ENCODE assay signal across 8 mouse cellular contexts in genomic region chr14:28506376-28506831, GRCm38 (mm10). TPM values are rescaled to one million over a fixed set of nuclear protein-coding genes. Genes with fewer than 3 reads are reported as not detected.
DNase-seq lines count a peak whose midpoint lies in the region; ATAC-seq and TF ChIP-seq lines count a peak whose summit lies in the region.

No protein-coding gene starts in this region.

- no peak for ATAC-seq in lung, postnatal 0 days
- ATAC-seq in stomach, embryonic 15.5 days (ENCODE audit: insufficient read depth, low FRiP score, low read depth): no peak

- WGBS in kidney, adult 2 months: under 1% methylated on average over 29 of the region's 29 CpGs
- 2% methylated on average over 29 of the region's 29 CpGs for WGBS in lung, postnatal 0 days
- WGBS in stomach, embryonic 15.5 days: under 1% methylated on average over 29 of the region's 29 CpGs

- H3K27me3 ChIP-seq in kidney, adult 2 months (replicated peaks; ENCODE audit: control insufficient read depth, insufficient read depth, low read length): 0 out of 2 replicates have a peak, but pooled peaks cover 1% of the 10 kb centered on the region
- H3K27me3 ChIP-seq in lung, postnatal 0 days (replicated peaks; ENCODE audit: insufficient read depth, low read length): peaks cover 47% of the 10 kb centered on the region
- H3K27me3 ChIP-seq in stomach, embryonic 15.5 days (replicated peaks): peaks cover 31% of the 10 kb centered on the region

- peak overlapping the region; percentile 6; the same call in 1 of the 2 replicates for H3K9ac ChIP-seq in lung, postnatal 0 days (replicated peaks; ENCODE audit: low read depth)
- peak overlapping the region; percentile 60 for H3K9ac ChIP-seq in stomach, embryonic 15.5 days

- H3K4me2 ChIP-seq in lung, postnatal 0 days (replicated peaks; ENCODE audit: low read depth, low read length): peak overlapping the region; percentile 85
- peak overlapping the region; percentile 90 for H3K4me2 ChIP-seq in stomach, embryonic 15.5 days

- DNase-seq in layer of hippocampus, postnatal 36 days: peak; percentile 17 to 25
- no peak for DNase-seq in layer of hippocampus, adult 9-11 months
- peak; percentile 79 for DNase-seq in embryo, embryonic 11 days
- peak; percentile 32 for DNase-seq in heart, adult 8-10 months (ENCODE audit: low spot score)
- DNase-seq in kidney, adult 2 months: peak; percentile 67
- peak; percentile 45 for DNase-seq in lung, postnatal 0 days (ENCODE audit: low spot score)
- no peak for DNase-seq in frontal cortex, postnatal 14 days (ENCODE audit: low spot score in 2 of 2)

- TF ChIP-seq EP300 in lung, postnatal 0 days (IDR thresholded peaks at IDR 0.05): no peak

- no peak for TF ChIP-seq CTCF in kidney, adult 2 months (conservative IDR thresholded peaks at IDR 0.05; ENCODE audit: insufficient read depth, insufficient read length, low read depth, low read length)
- no peak for TF ChIP-seq CTCF in lung, postnatal 0 days (IDR thresholded peaks at IDR 0.05)

- peak overlapping the region; percentile 33 for H3K27ac ChIP-seq in kidney, adult 2 months (ENCODE audit: insufficient read depth, low read depth, low read length)
- H3K27ac ChIP-seq in lung, postnatal 0 days (ENCODE audit: low read length): peak overlapping the region; percentile 66
- peak overlapping the region; percentile 94 for H3K27ac ChIP-seq in stomach, embryonic 15.5 days

- H3K4me1 ChIP-seq in kidney, adult 2 months (ENCODE audit: control insufficient read depth, insufficient read depth, low read length): no peaks in the 10 kb centered on the region
- H3K4me1 ChIP-seq in lung, postnatal 0 days (ENCODE audit: insufficient read depth, low read depth, low read length): peaks cover 3% of the 10 kb centered on the region; the same call in 1 of the 2 replicates
- H3K4me1 ChIP-seq in stomach, embryonic 15.5 days: peaks cover 5% of the 10 kb centered on the region

- H3K36me3 ChIP-seq in kidney, adult 2 months (ENCODE audit: control insufficient read depth, insufficient read depth, low read length): no peaks in the 10 kb centered on the region
- no peaks in the 10 kb centered on the region for H3K36me3 ChIP-seq in lung, postnatal 0 days (ENCODE audit: insufficient read depth, low read length)
- H3K36me3 ChIP-seq in stomach, embryonic 15.5 days: no peaks in the 10 kb centered on the region

- peak overlapping the region; percentile 83 for H3K4me3 ChIP-seq in kidney, adult 2 months (ENCODE audit: insufficient read depth, low read depth, low read length)
- H3K4me3 ChIP-seq in lung, postnatal 0 days (ENCODE audit: low read depth, low read length): peak overlapping the region; percentile 64
- peak overlapping the region; percentile 70 for H3K4me3 ChIP-seq in stomach, embryonic 15.5 days (replicated peaks)

- TF ChIP-seq POLR2A in kidney, adult 2 months (IDR thresholded peaks at IDR 0.05; ENCODE audit: low read depth, low read length): no peak

- H3K9me3 ChIP-seq in lung, postnatal 0 days (ENCODE audit: low read length): no peaks in the 10 kb centered on the region
- H3K9me3 ChIP-seq in stomach, embryonic 15.5 days: no peaks in the 10 kb centered on the region

RNA-seq across cellular contexts. Expression of gene Wnt5a, which starts 1.9 kb away (rescaled TPM):
- total RNA-seq in layer of hippocampus, postnatal 36 days (2021): 10 to 100 TPM; 10.1 to 11.2 TPM
- 10 to 100 TPM; 12.1 to 14.7 (median 13.0) TPM for total RNA-seq in heart, adult 8-10 months (2022)
- 7.0 and 8.9 TPM in 2 replicates for polyA plus RNA-seq in kidney, adult 2 months (2012; rRNA removed)
- polyA plus RNA-seq in lung, postnatal 0 days (2015; fragmentation: Nextera tagmentation; extraction: Ambion mirVana): 23.2 and 31.8 TPM in 2 replicates
- polyA plus RNA-seq in stomach, embryonic 15.5 days (2015; fragmentation: Nextera tagmentation; extraction: Ambion mirVana): 22.3 and 27.5 TPM in 2 replicates

Comparison
In these comparisons a context has a peak if more than half of its experiments do, and no peak if none do; other contexts are left out.
1. DNase-seq: peak in layer of hippocampus, postnatal 36 days (2 of 2), embryo, embryonic 11 days (single experiment), heart, adult 8-10 months (single experiment), kidney, adult 2 months (single experiment) and lung, postnatal 0 days (single experiment); none in layer of hippocampus, adult 9-11 months (single experiment) and frontal cortex, postnatal 14 days (0 of 2).
2. H3K27ac ChIP-seq: peak in every context shown above with its lines; median percentile 94 in stomach, embryonic 15.5 days; 66 in lung, postnatal 0 days; 33 in kidney, adult 2 months.
3. Peak in every context shown above with its lines, with median percentiles within 50 percentile points of each other: H3K4me3 ChIP-seq.